Mouse (Mus musculus): ENCODE data around the gene AI481877. TPM values are rescaled to one million over a fixed set of nuclear protein-coding genes. Genes with fewer than 3 reads are reported as not detected.

AI481877 gene
- polyA plus RNA-seq, 1 experiment: not detected

GRCm38 (mm10) chr4:59117644-59118495 lies 20.9 kb downstream of the AI481877 start:
- TF ChIP-seq CTCF (IDR thresholded peaks at IDR 0.05; ENCODE audit: borderline replicate concordance, extremely low read depth, insufficient read depth, insufficient read length): no peak
- no peak for TF ChIP-seq POLR2A (IDR thresholded peaks at IDR 0.05; ENCODE audit: borderline replicate concordance, extremely low read depth, insufficient read depth, insufficient read length, poor library complexity, severe bottlenecking)
- no peak for DNase-seq (ENCODE audit: low read depth)

- no peak for TF ChIP-seq POLR2A (IDR thresholded peaks at IDR 0.05; ENCODE audit: borderline replicate concordance, extremely low read depth, insufficient read depth, insufficient read length, poor library complexity, severe bottlenecking)
- TF ChIP-seq CTCF (IDR thresholded peaks at IDR 0.05; ENCODE audit: borderline replicate concordance, extremely low read depth, insufficient read depth, insufficient read length): no peak
- no peak for DNase-seq (ENCODE audit: low read depth)
Measured at GRCm38 (mm10) chr4:59108721-59109120, 30.1 kb downstream of the AI481877 start.

DNA sequence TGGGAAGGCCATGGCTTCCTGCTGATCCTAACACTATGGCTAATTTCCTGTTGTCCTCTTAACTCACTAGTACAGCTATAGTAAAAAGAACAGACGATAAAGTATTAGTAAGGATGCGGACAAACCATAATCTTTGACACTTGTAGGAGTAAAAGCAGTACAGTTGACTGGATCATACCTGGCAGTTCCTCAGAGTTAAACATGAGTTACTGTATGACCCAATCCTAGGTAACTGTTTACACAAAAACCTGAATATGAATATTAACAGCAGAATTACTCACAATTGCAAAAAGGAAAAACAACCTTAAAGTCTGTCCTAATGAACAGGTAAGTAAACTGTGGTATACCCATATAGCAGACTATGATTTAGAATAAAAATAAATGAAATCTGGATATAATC lies 30.9 kb downstream of the AI481877 start:
- no peak for DNase-seq (ENCODE audit: low read depth)
- TF ChIP-seq CTCF (IDR thresholded peaks at IDR 0.05; ENCODE audit: borderline replicate concordance, extremely low read depth, insufficient read depth, insufficient read length): no peak
- TF ChIP-seq POLR2A (IDR thresholded peaks at IDR 0.05; ENCODE audit: borderline replicate concordance, extremely low read depth, insufficient read depth, insufficient read length, poor library complexity, severe bottlenecking): no peak

- no peak for TF ChIP-seq CTCF (IDR thresholded peaks at IDR 0.05; ENCODE audit: borderline replicate concordance, extremely low read depth, insufficient read depth, insufficient read length)
- TF ChIP-seq POLR2A (IDR thresholded peaks at IDR 0.05; ENCODE audit: borderline replicate concordance, extremely low read depth, insufficient read depth, insufficient read length, poor library complexity, severe bottlenecking): no peak
- DNase-seq (ENCODE audit: low read depth): no peak
Measured at GRCm38 (mm10) chr4:59106661-59107060, 32.1 kb downstream of the AI481877 start.

GRCm38 (mm10) chr4:59104166-59104565 lies 34.6 kb downstream of the AI481877 start:
- no peak for DNase-seq (ENCODE audit: low read depth)
- TF ChIP-seq POLR2A (IDR thresholded peaks at IDR 0.05; ENCODE audit: borderline replicate concordance, extremely low read depth, insufficient read depth, insufficient read length, poor library complexity, severe bottlenecking): no peak
- no peak for TF ChIP-seq CTCF (IDR thresholded peaks at IDR 0.05; ENCODE audit: borderline replicate concordance, extremely low read depth, insufficient read depth, insufficient read length)

GRCm38 (mm10) chr4:59096393-59096792 lies 42.4 kb downstream of the AI481877 start:
- DNase-seq (ENCODE audit: low read depth): peak; percentile 95
- no peak for TF ChIP-seq POLR2A (IDR thresholded peaks at IDR 0.05; ENCODE audit: borderline replicate concordance, extremely low read depth, insufficient read depth, insufficient read length, poor library complexity, severe bottlenecking)
- TF ChIP-seq CTCF (IDR thresholded peaks at IDR 0.05; ENCODE audit: borderline replicate concordance, extremely low read depth, insufficient read depth, insufficient read length): peak; percentile 81; the same call in 1 of the 2 replicates

DNA sequence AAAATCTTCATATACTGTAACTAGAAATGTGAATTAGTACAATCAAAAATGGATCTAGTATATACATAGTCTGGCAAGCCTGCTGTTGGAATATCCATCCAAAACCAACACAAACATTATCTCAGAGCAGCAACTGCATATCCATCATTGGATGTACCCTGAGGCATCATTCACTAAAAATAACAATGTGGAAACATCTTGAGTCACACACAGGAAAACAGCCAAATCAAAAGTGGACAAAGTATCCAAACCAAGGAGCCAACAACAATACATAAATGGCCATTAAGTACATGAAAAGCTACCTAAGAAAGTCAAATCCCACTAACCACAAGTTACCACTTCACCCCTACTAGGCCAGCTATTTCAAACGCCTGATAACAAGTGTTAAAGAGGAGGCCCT lies 49.4 kb downstream of the AI481877 start:
- TF ChIP-seq POLR2A (IDR thresholded peaks at IDR 0.05; ENCODE audit: borderline replicate concordance, extremely low read depth, insufficient read depth, insufficient read length, poor library complexity, severe bottlenecking): no peak
- TF ChIP-seq CTCF (IDR thresholded peaks at IDR 0.05; ENCODE audit: borderline replicate concordance, extremely low read depth, insufficient read depth, insufficient read length): no peak
- DNase-seq (ENCODE audit: low read depth): no peak

GRCm38 (mm10) chr4:59083430-59083829 lies 55.4 kb downstream of the AI481877 start:
- DNase-seq (ENCODE audit: low read depth): no peak
- TF ChIP-seq POLR2A (IDR thresholded peaks at IDR 0.05; ENCODE audit: borderline replicate concordance, extremely low read depth, insufficient read depth, insufficient read length, poor library complexity, severe bottlenecking): no peak
- TF ChIP-seq CTCF (IDR thresholded peaks at IDR 0.05; ENCODE audit: borderline replicate concordance, extremely low read depth, insufficient read depth, insufficient read length): no peak

DNA sequence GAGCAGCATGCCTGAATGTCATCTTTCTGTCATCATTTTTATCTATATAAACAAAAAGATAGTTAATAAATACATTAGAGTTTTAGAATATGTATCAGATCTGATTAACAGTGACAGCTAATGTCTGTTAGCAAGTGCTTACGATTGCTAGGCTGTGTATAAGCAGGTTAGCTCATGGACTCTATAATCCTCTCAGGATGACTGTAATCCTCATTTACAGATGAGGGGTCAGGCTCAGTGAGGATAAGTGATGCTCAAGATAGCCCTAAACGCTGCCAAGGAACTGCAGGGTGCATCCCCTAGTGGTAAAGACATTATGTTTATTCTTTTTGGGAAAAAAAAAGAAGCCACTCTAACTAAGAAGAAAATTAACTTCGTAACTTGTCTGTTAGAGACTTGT lies 69.5 kb downstream of the AI481877 start:
- no peak for DNase-seq (ENCODE audit: low read depth)
- TF ChIP-seq POLR2A (IDR thresholded peaks at IDR 0.05; ENCODE audit: borderline replicate concordance, extremely low read depth, insufficient read depth, insufficient read length, poor library complexity, severe bottlenecking) (no peak), CTCF (IDR thresholded peaks at IDR 0.05; ENCODE audit: borderline replicate concordance, extremely low read depth, insufficient read depth, insufficient read length) (no peak)

DNA sequence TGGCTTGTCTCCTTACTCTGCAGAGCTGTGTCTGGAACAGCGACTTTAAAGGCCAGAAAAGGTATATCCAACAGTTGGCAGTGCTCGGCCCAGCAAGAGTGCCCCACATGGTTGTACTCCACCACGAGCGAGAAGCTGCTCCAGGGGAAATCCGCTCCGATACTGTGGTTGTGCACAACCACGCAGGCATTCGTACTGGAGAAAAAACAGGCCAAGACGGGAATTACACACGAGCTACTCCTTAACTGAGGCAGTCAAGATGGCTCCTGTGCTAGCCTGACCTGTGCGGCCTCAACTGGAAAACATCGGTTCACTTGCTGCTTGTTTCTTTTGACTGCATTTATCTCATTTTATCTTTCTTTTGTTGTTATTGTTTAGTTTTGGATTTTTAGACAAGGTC lies 76.3 kb downstream of the AI481877 start:
- no peak for DNase-seq (ENCODE audit: low read depth)
- no peak for TF ChIP-seq CTCF (IDR thresholded peaks at IDR 0.05; ENCODE audit: borderline replicate concordance, extremely low read depth, insufficient read depth, insufficient read length)
- no peak for TF ChIP-seq POLR2A (IDR thresholded peaks at IDR 0.05; ENCODE audit: borderline replicate concordance, extremely low read depth, insufficient read depth, insufficient read length, poor library complexity, severe bottlenecking)

- TF ChIP-seq POLR2A (IDR thresholded peaks at IDR 0.05; ENCODE audit: borderline replicate concordance, extremely low read depth, insufficient read depth, insufficient read length, poor library complexity, severe bottlenecking) (no peak), CTCF (IDR thresholded peaks at IDR 0.05; ENCODE audit: borderline replicate concordance, extremely low read depth, insufficient read depth, insufficient read length) (no peak)
Measured at GRCm38 (mm10) chr4:59057929-59058328, 80.9 kb downstream of the AI481877 start.

GRCm38 (mm10) chr4:59051081-59051480 lies 87.7 kb downstream of the AI481877 start:
- TF ChIP-seq POLR2A (IDR thresholded peaks at IDR 0.05; ENCODE audit: borderline replicate concordance, extremely low read depth, insufficient read depth, insufficient read length, poor library complexity, severe bottlenecking) (no peak), CTCF (IDR thresholded peaks at IDR 0.05; ENCODE audit: borderline replicate concordance, extremely low read depth, insufficient read depth, insufficient read length) (no peak)
- DNase-seq (ENCODE audit: low read depth): no peak

More at GRCm38 (mm10) chr4:59057929-59058328, 80.9 kb downstream of the AI481877 start:
- no peak for DNase-seq (ENCODE audit: low read depth)
